Mouse (Mus musculus): ENCODE measurements around the gene Ly86.

The Ly86 gene

GRCm38 (mm10) chr13:37337269-37337668, 7.7 kb upstream of the Ly86 start:
- H3K36me3 ChIP-seq (ENCODE audit: control insufficient read depth, insufficient read depth, low read length, poor library complexity, severe bottlenecking), result no peaks in the 10 kb centered on the region
- DNase-seq (ENCODE audit: low read depth, low spot score), result peak; percentile 71
- H3K27me3 ChIP-seq (ENCODE audit: control insufficient read depth, insufficient read depth, low read length, poor library complexity, severe bottlenecking), result no peaks in the 10 kb centered on the region

GRCm38 (mm10) chr13:37337871-37338270, 7.1 kb upstream of the Ly86 start:
- H3K36me3 ChIP-seq (ENCODE audit: control insufficient read depth, insufficient read depth, low read length, poor library complexity, severe bottlenecking), result no peaks in the 10 kb centered on the region

GRCm38 (mm10) chr13:37342804-37343203, 2.2 kb upstream of the Ly86 start:
- H3K36me3 ChIP-seq (ENCODE audit: control insufficient read depth, insufficient read depth, low read length, poor library complexity, severe bottlenecking), result no peaks in the 10 kb centered on the region
- DNase-seq (ENCODE audit: low read depth, low spot score), result no peak

More at GRCm38 (mm10) chr13:37337871-37338270, 7.1 kb upstream of the Ly86 start:
- H3K27me3 ChIP-seq (ENCODE audit: control insufficient read depth, insufficient read depth, low read length, poor library complexity, severe bottlenecking), result no peaks in the 10 kb centered on the region
- DNase-seq (ENCODE audit: low read depth, low spot score), result no peak

GRCm38 (mm10) chr13:37345823-37346222, 815 bp downstream of the Ly86 start:
- Histone ChIP-seq H3K36me3 (ENCODE audit: control insufficient read depth, insufficient read depth, low read length, poor library complexity, severe bottlenecking) (peaks cover 6% of the 10 kb centered on the region), H3K27me3 (ENCODE audit: control insufficient read depth, insufficient read depth, low read length, poor library complexity, severe bottlenecking) (no peaks in the 10 kb centered on the region)
- DNase-seq (ENCODE audit: low read depth, low spot score), result peak; percentile 76

More at GRCm38 (mm10) chr13:37342804-37343203, 2.2 kb upstream of the Ly86 start:
- no peaks in the 10 kb centered on the region for H3K27me3 ChIP-seq (ENCODE audit: control insufficient read depth, insufficient read depth, low read length, poor library complexity, severe bottlenecking)

- no peaks in the 10 kb centered on the region for H3K27me3 ChIP-seq (ENCODE audit: control insufficient read depth, insufficient read depth, low read length, poor library complexity, severe bottlenecking)
- peaks cover 13% of the 10 kb centered on the region for H3K36me3 ChIP-seq (ENCODE audit: control insufficient read depth, insufficient read depth, low read length, poor library complexity, severe bottlenecking)
- peak; percentile 72 for DNase-seq (ENCODE audit: low read depth, low spot score)
Observed at GRCm38 (mm10) chr13:37347871-37348595, 3.0 kb downstream of the Ly86 start.

GRCm38 (mm10) chr13:37349051-37349450, 4.0 kb downstream of the Ly86 start:
- H3K36me3 ChIP-seq (ENCODE audit: control insufficient read depth, insufficient read depth, low read length, poor library complexity, severe bottlenecking), result peaks cover 13% of the 10 kb centered on the region
- no peaks in the 10 kb centered on the region for H3K27me3 ChIP-seq (ENCODE audit: control insufficient read depth, insufficient read depth, low read length, poor library complexity, severe bottlenecking)
- no peak for DNase-seq (ENCODE audit: low read depth, low spot score)

- H3K27me3 ChIP-seq (ENCODE audit: control insufficient read depth, insufficient read depth, low read length, poor library complexity, severe bottlenecking), result no peaks in the 10 kb centered on the region
- no peak for DNase-seq (ENCODE audit: low read depth, low spot score)
- H3K36me3 ChIP-seq (ENCODE audit: control insufficient read depth, insufficient read depth, low read length, poor library complexity, severe bottlenecking), result peaks cover 13% of the 10 kb centered on the region
Observed at GRCm38 (mm10) chr13:37353016-37353415, 8.0 kb downstream of the Ly86 start.

- H3K27me3 ChIP-seq (ENCODE audit: control insufficient read depth, insufficient read depth, low read length, poor library complexity, severe bottlenecking), result no peaks in the 10 kb centered on the region
- peak; percentile 53 for DNase-seq (ENCODE audit: low read depth, low spot score)
Observed at GRCm38 (mm10) chr13:37353868-37354267, 8.9 kb downstream of the Ly86 start.

GRCm38 (mm10) chr13:37354432-37354831, 9.4 kb downstream of the Ly86 start:
- Histone ChIP-seq H3K27me3 (ENCODE audit: control insufficient read depth, insufficient read depth, low read length, poor library complexity, severe bottlenecking) (no peaks in the 10 kb centered on the region), H3K36me3 (ENCODE audit: control insufficient read depth, insufficient read depth, low read length, poor library complexity, severe bottlenecking) (peaks cover 13% of the 10 kb centered on the region)
- peak; percentile 39 for DNase-seq (ENCODE audit: low read depth, low spot score)

More at GRCm38 (mm10) chr13:37353868-37354267, 8.9 kb downstream of the Ly86 start:
- H3K36me3 ChIP-seq (ENCODE audit: control insufficient read depth, insufficient read depth, low read length, poor library complexity, severe bottlenecking), result peaks cover 13% of the 10 kb centered on the region

GRCm38 (mm10) chr13:37355642-37356331, 10.8 kb downstream of the Ly86 start:
- Histone ChIP-seq H3K27me3 (ENCODE audit: control insufficient read depth, insufficient read depth, low read length, poor library complexity, severe bottlenecking) (no peaks in the 10 kb centered on the region), H3K36me3 (ENCODE audit: control insufficient read depth, insufficient read depth, low read length, poor library complexity, severe bottlenecking) (peaks cover 7% of the 10 kb centered on the region; the same call in 1 of the 2 replicates)
- DNase-seq (ENCODE audit: low read depth, low spot score), result peak; percentile 61

GRCm38 (mm10) chr13:37356549-37356948, 11.5 kb downstream of the Ly86 start:
- H3K27me3 ChIP-seq (ENCODE audit: control insufficient read depth, insufficient read depth, low read length, poor library complexity, severe bottlenecking), result no peaks in the 10 kb centered on the region
- DNase-seq (ENCODE audit: low read depth, low spot score), result peak; percentile 72
- peaks cover 2% of the 10 kb centered on the region; the same call in 1 of the 2 replicates for H3K36me3 ChIP-seq (ENCODE audit: control insufficient read depth, insufficient read depth, low read length, poor library complexity, severe bottlenecking)

GRCm38 (mm10) chr13:37358112-37358511, 13.1 kb downstream of the Ly86 start:
- H3K36me3 ChIP-seq (ENCODE audit: control insufficient read depth, insufficient read depth, low read length, poor library complexity, severe bottlenecking), result peaks cover 2% of the 10 kb centered on the region; the same call in 1 of the 2 replicates
- H3K27me3 ChIP-seq (ENCODE audit: control insufficient read depth, insufficient read depth, low read length, poor library complexity, severe bottlenecking), result no peaks in the 10 kb centered on the region
- DNase-seq (ENCODE audit: low read depth, low spot score), result no peak

GRCm38 (mm10) chr13:37361249-37361648, 16.2 kb downstream of the Ly86 start:
- no peak for DNase-seq (ENCODE audit: low read depth, low spot score)
- Histone ChIP-seq H3K36me3 (ENCODE audit: control insufficient read depth, insufficient read depth, low read length, poor library complexity, severe bottlenecking) (peaks cover 2% of the 10 kb centered on the region; the same call in 1 of the 2 replicates), H3K27me3 (ENCODE audit: control insufficient read depth, insufficient read depth, low read length, poor library complexity, severe bottlenecking) (no peaks in the 10 kb centered on the region)

GRCm38 (mm10) chr13:37364351-37364750, 19.3 kb downstream of the Ly86 start:
- no peak for DNase-seq (ENCODE audit: low read depth, low spot score)
- Histone ChIP-seq H3K27me3 (ENCODE audit: control insufficient read depth, insufficient read depth, low read length, poor library complexity, severe bottlenecking) (no peaks in the 10 kb centered on the region), H3K36me3 (ENCODE audit: control insufficient read depth, insufficient read depth, low read length, poor library complexity, severe bottlenecking) (peaks cover 6% of the 10 kb centered on the region; the same call in 1 of the 2 replicates)

- Histone ChIP-seq H3K36me3 (ENCODE audit: control insufficient read depth, insufficient read depth, low read length, poor library complexity, severe bottlenecking) (peaks cover 22% of the 10 kb centered on the region), H3K27me3 (ENCODE audit: control insufficient read depth, insufficient read depth, low read length, poor library complexity, severe bottlenecking) (no peaks in the 10 kb centered on the region)
- no peak for DNase-seq (ENCODE audit: low read depth, low spot score)
Observed at GRCm38 (mm10) chr13:37376411-37376810, 31.4 kb downstream of the Ly86 start.
